Mouse (Mus musculus): ENCODE measurements around the gene 2010003K11Rik.

Gene 2010003K11Rik

GRCm38 (mm10) chr19:4498062-4498933 lies at the start of gene 2010003K11Rik:
Gene 2010003K11Rik (minus strand): TSS chr19:4498583.
- no peak for DNase-seq

GRCm38 (mm10) chr19:4547801-4548200 lies 49.4 kb upstream of the 2010003K11Rik start:
- DNase-seq, result no peak

GRCm38 (mm10) chr19:4545841-4546240 lies 47.5 kb upstream of the 2010003K11Rik start:
- no peak for DNase-seq

- DNase-seq, result no peak
These were observed 46.7 kb upstream of the 2010003K11Rik start for GRCm38 (mm10) chr19:4545091-4545490.

GRCm38 (mm10) chr19:4542081-4542480 lies 43.7 kb upstream of the 2010003K11Rik start:
- DNase-seq, result no peak

- no peak for DNase-seq
These were observed 42.6 kb upstream of the 2010003K11Rik start for GRCm38 (mm10) chr19:4540992-4541391.

GRCm38 (mm10) chr19:4540263-4540662 lies 41.9 kb upstream of the 2010003K11Rik start:
- DNase-seq, result no peak

GRCm38 (mm10) chr19:4536606-4537005 lies 38.2 kb upstream of the 2010003K11Rik start:
- no peak for DNase-seq

GRCm38 (mm10) chr19:4535922-4536321 lies 37.5 kb upstream of the 2010003K11Rik start:
- DNase-seq, result no peak

- DNase-seq, result no peak
These were observed 36.3 kb upstream of the 2010003K11Rik start for GRCm38 (mm10) chr19:4534646-4535045.

GRCm38 (mm10) chr19:4521426-4522050 lies 23.2 kb upstream of the 2010003K11Rik start:
- no peak for DNase-seq

GRCm38 (mm10) chr19:4517483-4517882 lies 19.1 kb upstream of the 2010003K11Rik start:
- no peak for DNase-seq

GRCm38 (mm10) chr19:4516288-4516687 lies 17.9 kb upstream of the 2010003K11Rik start:
- DNase-seq, result no peak

GRCm38 (mm10) chr19:4515746-4516145 lies 17.4 kb upstream of the 2010003K11Rik start:
- DNase-seq, result no peak

- DNase-seq, result no peak
These were observed 15.0 kb upstream of the 2010003K11Rik start for GRCm38 (mm10) chr19:4513236-4513858.

- no peak for DNase-seq
These were observed 12.9 kb upstream of the 2010003K11Rik start for GRCm38 (mm10) chr19:4511116-4511841.

GRCm38 (mm10) chr19:4509986-4510963 lies 11.9 kb upstream of the 2010003K11Rik start, which contains the start of gene Pcx:
Gene Pcx (plus strand): TSS chr19:4510472.
- peak; percentile 97 for DNase-seq

GRCm38 (mm10) chr19:4507746-4508145 lies 9.4 kb upstream of the 2010003K11Rik start:
- no peak for DNase-seq

- no peak for DNase-seq
These were observed 6.4 kb upstream of the 2010003K11Rik start for GRCm38 (mm10) chr19:4504830-4505229.

- no peak for DNase-seq
These were observed 4.3 kb upstream of the 2010003K11Rik start for GRCm38 (mm10) chr19:4502701-4503100.

GRCm38 (mm10) chr19:4497263-4497973 lies 965 bp downstream of the 2010003K11Rik start:
- DNase-seq, result peak; percentile 82
